Mouse (Mus musculus): Measurements from ENCODE around the gene 1810037I17Rik. TPM values are rescaled to one million over a fixed set of nuclear protein-coding genes. Genes with fewer than 3 reads are reported as not detected.

1810037I17Rik gene
- polyA plus RNA-seq, 1 experiment, result 61.9 TPM

DNA sequence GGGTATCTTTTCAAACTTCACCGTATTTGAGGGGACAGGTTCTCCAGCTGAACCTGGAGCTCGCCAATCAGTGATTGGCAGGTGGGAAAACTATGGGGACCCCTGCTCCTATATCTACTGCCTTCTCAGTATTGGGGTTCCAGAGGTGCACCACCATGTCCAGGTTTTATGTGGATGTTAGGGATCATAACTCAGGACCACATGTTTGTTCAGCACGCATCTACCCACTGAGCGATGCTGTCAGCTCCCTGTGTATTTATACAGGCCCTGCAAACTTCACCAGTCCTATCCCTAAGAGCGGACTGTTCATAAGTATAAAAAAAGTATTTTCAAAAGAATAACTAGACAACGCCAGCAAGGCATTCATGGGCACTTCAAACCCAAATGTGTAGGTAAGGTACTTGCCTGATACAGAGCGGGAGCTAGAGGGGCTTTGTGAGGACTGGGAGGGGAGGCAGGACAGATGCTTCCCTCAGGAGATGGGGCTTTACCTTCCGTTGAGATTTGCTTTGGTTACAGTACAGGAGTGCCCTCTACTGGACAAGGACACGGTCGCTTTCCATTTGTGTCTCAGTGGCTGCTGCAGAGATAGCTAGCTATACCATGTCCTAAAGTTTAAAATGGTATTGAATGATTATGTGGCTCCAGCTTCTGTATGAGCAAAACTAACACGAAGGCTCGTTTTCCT lies 20.1 kb upstream of the 1810037I17Rik start:
- Histone ChIP-seq H3K4me1 (ENCODE audit: control insufficient read depth, insufficient read depth, low read length) (no peaks in the 10 kb centered on the region), H3K27ac (ENCODE audit: insufficient read depth, low read depth, low read length) (no peak overlapping the region), H3K4me3 (ENCODE audit: insufficient read depth, low read length) (no peak overlapping the region)
- TF ChIP-seq CTCF (IDR thresholded peaks at IDR 0.05; ENCODE audit: low read depth, low read length) (peak; percentile 58; the same call in 1 of the 2 replicates), POLR2A (IDR thresholded peaks at IDR 0.05; ENCODE audit: borderline replicate concordance, low read depth, low read length) (no peak)

DNA sequence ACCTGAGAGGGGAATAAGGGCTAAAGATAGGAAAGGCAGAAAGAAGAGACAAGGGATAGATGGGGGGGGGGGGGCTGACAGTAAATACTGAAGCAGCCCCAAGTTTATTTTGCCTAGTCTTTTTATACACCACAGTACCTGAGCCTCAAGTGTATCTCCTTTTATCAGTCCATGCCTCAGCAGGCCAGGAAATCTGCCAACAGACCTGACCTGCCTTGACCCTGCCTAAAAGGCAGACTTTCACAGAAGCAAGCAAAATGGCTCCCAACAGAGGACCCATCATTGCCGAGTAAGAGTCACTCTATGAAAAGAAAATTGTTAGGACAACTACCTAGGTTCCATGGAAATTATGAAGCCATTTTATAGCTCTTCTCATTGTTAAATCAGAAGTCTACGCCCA lies 16.2 kb upstream of the 1810037I17Rik start:
- Histone ChIP-seq H3K4me1 (ENCODE audit: control insufficient read depth, insufficient read depth, low read length) (no peaks in the 10 kb centered on the region), H3K4me3 (ENCODE audit: insufficient read depth, low read length) (no peak overlapping the region), H3K27ac (ENCODE audit: insufficient read depth, low read depth, low read length) (no peak overlapping the region)
- TF ChIP-seq POLR2A (IDR thresholded peaks at IDR 0.05; ENCODE audit: borderline replicate concordance, low read depth, low read length) (no peak), CTCF (IDR thresholded peaks at IDR 0.05; ENCODE audit: low read depth, low read length) (no peak)

DNA sequence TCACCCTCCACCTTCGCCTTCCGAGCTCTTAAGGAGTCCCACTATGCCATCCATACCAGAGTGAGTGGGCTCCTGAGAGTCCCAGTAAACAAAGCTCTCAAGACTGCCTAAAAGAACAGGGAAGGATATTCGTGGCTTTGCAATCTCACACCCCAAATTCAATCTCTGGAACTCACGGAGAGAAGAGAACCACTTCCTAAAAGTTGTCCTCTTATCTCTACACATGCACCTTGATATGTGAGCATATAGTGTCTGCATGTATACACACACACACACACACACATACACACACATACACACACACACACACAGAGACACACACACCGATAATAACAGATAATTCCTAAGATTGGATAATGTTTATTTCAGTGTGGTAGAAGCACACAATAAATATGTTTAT lies 8.5 kb upstream of the 1810037I17Rik start:
- 0 out of 2 replicates have a peak, but pooled peaks cover 3% of the 10 kb centered on the region for H3K4me1 ChIP-seq (ENCODE audit: control insufficient read depth, insufficient read depth, low read length)
- H3K27ac ChIP-seq (ENCODE audit: insufficient read depth, low read depth, low read length), result no peak overlapping the region
- no peak overlapping the region for H3K4me3 ChIP-seq (ENCODE audit: insufficient read depth, low read length)
- TF ChIP-seq POLR2A (IDR thresholded peaks at IDR 0.05; ENCODE audit: borderline replicate concordance, low read depth, low read length) (no peak), CTCF (IDR thresholded peaks at IDR 0.05; ENCODE audit: low read depth, low read length) (no peak)

DNA sequence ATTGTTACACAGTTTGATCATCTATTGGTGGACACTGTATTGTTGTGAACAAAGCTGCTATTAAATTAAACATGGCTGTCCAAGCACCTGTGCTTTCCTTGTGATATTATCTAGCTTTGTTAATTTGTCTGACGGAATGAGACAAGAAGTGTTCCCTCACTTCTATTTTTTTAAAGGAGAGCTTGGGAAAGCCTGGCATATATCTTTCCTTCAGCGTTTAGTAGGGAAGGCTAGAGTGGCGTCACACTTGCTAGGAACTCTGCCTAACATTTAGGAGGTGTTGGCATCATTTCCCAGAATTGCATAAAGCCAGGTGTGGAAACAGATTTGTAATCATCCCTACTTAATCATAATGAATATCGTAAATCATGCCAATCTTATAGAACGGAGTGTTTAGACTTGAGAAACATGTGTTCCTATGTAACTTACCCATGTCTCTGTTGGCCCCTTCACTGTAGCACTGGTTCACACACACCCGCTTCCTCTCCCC lies 7.8 kb upstream of the 1810037I17Rik start:
- Histone ChIP-seq H3K4me3 (ENCODE audit: insufficient read depth, low read length) (no peak overlapping the region), H3K4me1 (ENCODE audit: control insufficient read depth, insufficient read depth, low read length) (0 out of 2 replicates have a peak, but pooled peaks cover 3% of the 10 kb centered on the region), H3K27ac (ENCODE audit: insufficient read depth, low read depth, low read length) (no peak overlapping the region)
- no peak for TF ChIP-seq POLR2A (IDR thresholded peaks at IDR 0.05; ENCODE audit: borderline replicate concordance, low read depth, low read length)
- no peak for TF ChIP-seq CTCF (IDR thresholded peaks at IDR 0.05; ENCODE audit: low read depth, low read length)

DNA sequence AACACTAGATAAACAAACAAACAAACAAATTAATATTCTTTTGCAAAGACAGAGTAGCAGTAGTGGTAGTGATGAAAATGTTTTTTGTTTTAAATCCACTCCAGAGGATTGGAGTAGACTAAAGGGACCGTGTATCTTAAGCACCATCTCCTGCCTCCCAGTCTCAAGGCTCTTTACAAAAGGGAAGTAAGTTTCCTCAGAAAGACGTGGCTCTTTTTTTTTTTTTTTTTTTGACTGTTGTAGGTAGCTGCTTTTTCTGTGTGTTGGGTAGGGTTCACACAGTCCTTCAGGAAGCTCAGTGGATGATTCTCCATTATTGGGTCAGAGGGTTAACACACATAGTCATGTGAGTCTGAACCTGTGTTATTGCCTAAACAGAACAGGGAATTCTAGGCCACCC lies 5.3 kb upstream of the 1810037I17Rik start:
- Histone ChIP-seq H3K27ac (ENCODE audit: insufficient read depth, low read depth, low read length) (no peak overlapping the region), H3K4me3 (ENCODE audit: insufficient read depth, low read length) (no peak overlapping the region), H3K4me1 (ENCODE audit: control insufficient read depth, insufficient read depth, low read length) (0 out of 2 replicates have a peak, but pooled peaks cover 3% of the 10 kb centered on the region)
- TF ChIP-seq POLR2A (IDR thresholded peaks at IDR 0.05; ENCODE audit: borderline replicate concordance, low read depth, low read length), result no peak
- no peak for TF ChIP-seq CTCF (IDR thresholded peaks at IDR 0.05; ENCODE audit: low read depth, low read length)

DNA sequence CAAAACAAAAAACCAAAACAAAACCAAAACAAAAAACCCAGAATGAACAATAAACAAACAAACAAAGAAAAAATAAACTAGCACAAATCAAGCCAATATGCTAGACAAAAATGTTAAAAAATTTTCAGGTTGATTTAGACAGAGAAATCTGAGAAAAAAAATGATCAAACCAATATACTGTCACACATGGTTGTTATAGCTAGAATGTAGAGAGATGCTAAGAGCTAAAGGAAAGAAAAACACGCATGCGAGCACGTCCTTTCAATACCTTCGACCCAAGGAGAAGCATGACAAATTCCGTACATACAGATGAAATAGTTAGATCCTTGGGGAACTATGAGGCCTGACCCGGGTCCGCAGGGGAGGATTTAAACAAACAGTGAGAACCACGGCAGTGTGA lies 4.7 kb upstream of the 1810037I17Rik start, which contains the start of gene Gm10959:
Gene Gm10959 (minus strand): TSS at position 101 of the 400 bp plus-strand sequence.
- H3K4me1 ChIP-seq (ENCODE audit: control insufficient read depth, insufficient read depth, low read length), result 0 out of 2 replicates have a peak, but pooled peaks cover 3% of the 10 kb centered on the region
- TF ChIP-seq POLR2A (IDR thresholded peaks at IDR 0.05; ENCODE audit: borderline replicate concordance, low read depth, low read length), result no peak
- no peak for TF ChIP-seq CTCF (IDR thresholded peaks at IDR 0.05; ENCODE audit: low read depth, low read length)
- H3K27ac ChIP-seq (ENCODE audit: insufficient read depth, low read depth, low read length), result no peak within 1 kb of the TSS
- H3K4me3 ChIP-seq (ENCODE audit: insufficient read depth, low read length), result no peak within 1 kb of the TSS

DNA sequence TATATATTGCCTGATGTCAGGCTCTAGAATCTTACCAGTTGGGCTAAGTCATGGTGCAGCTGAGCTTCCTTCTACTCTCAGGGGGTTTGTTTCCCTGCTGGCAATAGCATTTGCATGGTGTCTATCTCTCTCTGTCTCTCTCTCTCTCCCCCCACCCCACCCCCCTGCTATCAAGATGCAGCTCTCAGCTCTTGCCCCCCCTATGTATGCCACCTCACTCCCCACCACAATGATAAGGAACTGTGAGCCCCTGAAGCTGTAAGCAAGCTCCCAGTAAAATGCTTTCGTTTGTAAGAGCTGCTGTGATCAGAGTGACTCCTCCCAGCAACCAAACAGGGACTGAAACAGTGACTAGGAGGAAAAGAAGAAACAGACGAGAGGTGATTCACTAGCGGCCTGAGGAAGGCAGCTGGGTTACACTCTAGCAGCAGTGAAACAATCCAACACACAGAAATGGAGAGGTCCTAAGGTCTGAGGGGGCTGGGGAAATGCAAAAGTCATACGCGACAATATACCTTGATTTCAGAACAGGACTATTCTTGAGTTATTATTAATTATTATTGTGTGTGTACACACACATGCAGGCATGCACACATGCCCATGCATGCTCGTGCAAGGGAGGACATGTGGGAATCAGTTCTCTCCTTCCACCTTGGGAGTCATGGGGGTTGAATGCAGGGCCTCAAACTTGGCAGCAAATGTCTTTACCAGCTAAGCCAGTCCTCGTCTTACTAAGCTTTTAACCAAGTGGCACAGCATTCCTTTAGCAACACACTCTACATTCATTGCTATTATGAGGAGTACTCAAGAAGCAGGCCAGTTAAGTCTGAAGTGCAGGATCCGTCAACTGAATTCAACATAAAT lies 3.2 kb upstream of the 1810037I17Rik start:
- no peak overlapping the region for H3K4me3 ChIP-seq (ENCODE audit: insufficient read depth, low read length)
- no peak for TF ChIP-seq CTCF (IDR thresholded peaks at IDR 0.05; ENCODE audit: low read depth, low read length)
- TF ChIP-seq POLR2A (IDR thresholded peaks at IDR 0.05; ENCODE audit: borderline replicate concordance, low read depth, low read length), result no peak
- no peak overlapping the region for H3K27ac ChIP-seq (ENCODE audit: insufficient read depth, low read depth, low read length)
- 0 out of 2 replicates have a peak, but pooled peaks cover 3% of the 10 kb centered on the region for H3K4me1 ChIP-seq (ENCODE audit: control insufficient read depth, insufficient read depth, low read length)

DNA sequence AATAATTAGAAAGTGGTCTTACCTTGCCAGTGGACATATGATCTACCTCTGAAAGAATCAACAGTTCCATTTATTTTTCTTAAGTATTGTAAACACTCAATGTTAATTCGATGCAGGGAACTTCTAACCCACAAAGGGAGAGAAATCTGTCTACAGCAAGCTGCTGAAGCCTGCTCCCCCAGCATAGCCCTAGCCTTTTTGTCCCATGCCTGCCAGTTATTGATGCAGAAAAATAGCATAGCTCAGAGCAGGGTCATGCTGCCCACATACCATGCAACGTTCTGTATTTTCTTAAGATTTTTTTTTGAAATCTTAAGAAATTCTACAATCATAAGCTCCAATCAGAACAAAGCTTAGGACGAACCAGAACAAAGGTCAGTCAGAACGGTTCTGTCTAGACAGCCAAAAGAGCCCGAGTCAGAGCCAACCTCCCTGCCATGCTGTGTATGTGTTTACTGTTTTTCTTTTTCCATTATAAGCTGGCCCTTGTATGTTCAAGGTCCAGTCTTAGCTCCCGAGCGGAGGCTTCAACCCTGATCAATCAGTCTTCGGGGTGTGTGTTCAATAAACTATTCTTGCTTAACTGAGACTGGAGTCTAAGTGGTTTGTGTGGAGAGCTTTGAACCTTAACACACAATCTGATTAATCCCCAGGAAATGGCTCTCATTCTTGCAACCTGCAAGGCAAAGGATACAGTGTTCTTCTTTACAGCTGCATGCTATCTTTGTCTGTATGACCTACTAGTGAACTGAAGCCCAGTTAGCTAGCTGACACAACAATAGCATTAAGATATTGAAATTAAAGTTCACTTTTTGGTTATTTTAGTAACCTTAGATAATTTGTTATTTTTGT lies 2.1 kb upstream of the 1810037I17Rik start:
- Histone ChIP-seq H3K4me1 (ENCODE audit: control insufficient read depth, insufficient read depth, low read length) (peaks cover 7% of the 10 kb centered on the region; the same call in 1 of the 2 replicates), H3K4me3 (ENCODE audit: insufficient read depth, low read length) (no peak overlapping the region), H3K27ac (ENCODE audit: insufficient read depth, low read depth, low read length) (no peak overlapping the region)
- TF ChIP-seq CTCF (IDR thresholded peaks at IDR 0.05; ENCODE audit: low read depth, low read length) (no peak), POLR2A (IDR thresholded peaks at IDR 0.05; ENCODE audit: borderline replicate concordance, low read depth, low read length) (no peak)

DNA sequence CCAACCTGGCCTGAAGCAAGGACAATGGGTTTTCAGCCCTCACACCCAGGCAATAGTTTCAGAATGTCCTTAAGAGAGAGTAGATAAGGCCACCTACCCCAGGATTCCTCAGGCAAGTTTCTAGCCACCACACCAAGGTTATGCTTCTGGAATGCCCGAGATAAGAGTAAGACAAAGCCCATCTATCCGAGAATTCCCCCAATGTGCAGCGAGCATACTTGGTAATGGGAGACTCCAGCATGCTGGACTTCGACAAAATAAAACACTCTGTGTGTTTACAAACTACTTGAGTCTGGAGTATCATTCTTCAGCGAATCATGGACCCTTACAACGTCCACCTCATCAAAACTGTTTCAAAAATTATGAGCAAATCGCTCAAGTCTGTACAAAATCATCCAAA lies 856 bp upstream of the 1810037I17Rik start:
- peaks cover 7% of the 10 kb centered on the region; the same call in 1 of the 2 replicates for H3K4me1 ChIP-seq (ENCODE audit: control insufficient read depth, insufficient read depth, low read length)
- no peak overlapping the region for H3K4me3 ChIP-seq (ENCODE audit: insufficient read depth, low read length)
- no peak overlapping the region for H3K27ac ChIP-seq (ENCODE audit: insufficient read depth, low read depth, low read length)
- TF ChIP-seq CTCF (IDR thresholded peaks at IDR 0.05; ENCODE audit: low read depth, low read length) (no peak), POLR2A (IDR thresholded peaks at IDR 0.05; ENCODE audit: borderline replicate concordance, low read depth, low read length) (no peak)

Measured in bone marrow macrophage, adult 2 months (primary cell).